Mouse (Mus musculus) forebrain, embryonic 11.5 days (tissue): ENCODE data around the gene Tubb4b. TPM values are rescaled to one million over a fixed set of nuclear protein-coding genes. Genes with fewer than 3 reads are reported as not detected.

Experiments
- ATAC-seq: fragments of 200-750 bp; cut with Nextera tagmentation; replicated peaks from 2 replicates; pipeline ENCODE4 v1.8.0; 2017; ENCODE audit warnings: moderate TSS enrichment; ENCODE audit not compliant: low FRiP score
- DNase-seq: peaks from one replicate; pipeline ENCODE4 v3.0.0-alpha.2; 2017; ENCODE audit warnings: low spot score
- H3K27ac ChIP-seq: fragments of 300-500 bp; sonication (generic); 2 replicates; pipeline ENCODE4 v1.5.1; 2014; ENCODE audit warnings: low read depth, low read length
- H3K27me3 ChIP-seq: fragments of 300-500 bp; sonication (generic); 2 replicates; pipeline ENCODE4 v1.6.1; 2014; ENCODE audit warnings: mild to moderate bottlenecking, low read length, mixed read lengths; ENCODE audit not compliant: control insufficient read depth, insufficient read depth
- H3K36me3 ChIP-seq: fragments of 300-500 bp; sonication (generic); 2 replicates; pipeline ENCODE4 v1.6.1; 2014; ENCODE audit warnings: mild to moderate bottlenecking, low read length, moderate library complexity, mixed read lengths; ENCODE audit not compliant: control insufficient read depth, insufficient read depth
- H3K4me1 ChIP-seq: fragments of 300-500 bp; sonication (generic); replicated peaks from 2 replicates; pipeline ENCODE4 v1.6.1; 2014; ENCODE audit warnings: low read length, mixed read lengths; ENCODE audit not compliant: control insufficient read depth, insufficient read depth
- H3K4me2 ChIP-seq: fragments of 300-500 bp; sonication (generic); 2 replicates; pipeline ENCODE4 v1.6.1; 2014; ENCODE audit warnings: low read depth, mild to moderate bottlenecking, low read length, moderate library complexity, mixed read lengths; ENCODE audit not compliant: severe bottlenecking
- H3K4me3 ChIP-seq: fragments of 300-500 bp; sonication (generic); 2 replicates; pipeline ENCODE4 v1.5.1; 2014; ENCODE audit warnings: low read depth, low read length
- H3K9ac ChIP-seq: fragments of 300-500 bp; sonication (generic); 2 replicates; pipeline ENCODE4 v1.6.1; 2014; ENCODE audit warnings: low read length
- H3K9me3 ChIP-seq: fragments of 300-500 bp; sonication (generic); 2 replicates; pipeline ENCODE4 v1.6.1; 2016; ENCODE audit warnings: low read length, mixed read lengths; ENCODE audit not compliant: control insufficient read depth
- WGBS: fragments of 180-500 bp; shearing (Covaris S2); extraction: QIAGEN DNeasy Blood & Tissue Kit; methylation state at CpG from one replicate; pipeline ENCODE4 v1.1.7; 2014; 5-methylcytosine and 5-hydroxymethylcytosine counted together
- polyA plus RNA-seq: library from polyadenylated mRNA; unstranded; fragments of >200 nt; fragmentation: Nextera tagmentation; extraction: Ambion mirVana; gene quantifications from 2 replicates; pipeline ENCODE4 v1.2.1, GENCODE M21; 2014

Gene Tubb4b
- polyA plus RNA-seq, 1 experiment from 2014 or later, result 615 TPM

DNA sequence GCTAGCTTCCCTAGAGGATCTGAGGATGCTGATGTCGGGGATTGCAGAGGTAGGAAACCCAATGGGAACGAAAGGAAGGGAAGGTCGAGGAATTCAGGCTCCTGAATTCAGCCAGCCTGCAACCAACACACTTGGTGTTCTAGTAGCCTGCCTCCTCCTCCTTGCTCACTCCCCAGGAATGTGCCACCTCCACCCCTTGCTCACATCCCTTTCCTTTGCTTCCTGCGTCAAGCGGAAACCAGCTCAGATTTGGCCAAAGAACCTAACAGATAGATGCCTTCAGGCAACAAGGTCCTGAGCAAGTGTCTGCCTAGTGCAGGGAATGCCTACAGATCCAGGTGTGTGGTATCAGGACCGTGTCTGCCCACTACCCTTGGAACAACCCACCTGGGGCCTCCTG, 47.9 kb downstream of the Tubb4b start:
- Histone ChIP-seq H3K36me3 (no peaks in the 10 kb centered on the region), H3K27me3 (no peaks in the 10 kb centered on the region), H3K27ac (peak overlapping the region; percentile 77), H3K4me3 (no peak overlapping the region; the same call in 1 of the 2 replicates), H3K9ac (peak overlapping the region; percentile 45), H3K4me2 (peak overlapping the region; percentile 40; the same call in 1 of the 2 replicates), H3K9me3 (no peaks in the 10 kb centered on the region), H3K4me1 (peaks cover 40% of the 10 kb centered on the region)
- ATAC-seq, result no peak
- DNase-seq, result no peak
- 78% methylated on average over 6 of the region's 6 CpGs for WGBS

DNA sequence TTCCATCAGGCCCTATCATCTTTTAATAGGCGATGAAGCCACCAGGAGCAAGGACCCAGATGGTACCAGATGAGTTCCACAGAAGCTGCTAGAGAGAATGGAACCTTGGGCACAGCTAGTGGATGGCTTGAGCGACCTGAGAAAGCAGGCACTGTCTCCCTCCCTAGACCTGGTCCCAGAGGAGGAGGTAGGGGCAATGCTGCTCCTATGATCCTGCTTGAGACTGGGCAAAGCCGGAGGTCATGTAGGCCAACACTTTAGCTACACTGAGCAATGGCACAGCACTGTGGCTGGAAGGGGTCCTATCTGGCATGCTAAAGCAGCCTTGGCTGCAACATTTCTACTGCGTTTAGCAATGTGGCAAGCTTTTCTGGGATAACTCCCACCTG, 48.8 kb downstream of the Tubb4b start:
- Histone ChIP-seq H3K4me1 (peaks cover 40% of the 10 kb centered on the region), H3K27me3 (no peaks in the 10 kb centered on the region), H3K9me3 (no peaks in the 10 kb centered on the region), H3K9ac (no peak overlapping the region), H3K36me3 (no peaks in the 10 kb centered on the region), H3K4me2 (no peak overlapping the region), H3K27ac (no peak overlapping the region), H3K4me3 (no peak overlapping the region)
- ATAC-seq (no peak), DNase-seq (no peak)
- 83% methylated on average over 4 of the region's 4 CpGs for WGBS

DNA sequence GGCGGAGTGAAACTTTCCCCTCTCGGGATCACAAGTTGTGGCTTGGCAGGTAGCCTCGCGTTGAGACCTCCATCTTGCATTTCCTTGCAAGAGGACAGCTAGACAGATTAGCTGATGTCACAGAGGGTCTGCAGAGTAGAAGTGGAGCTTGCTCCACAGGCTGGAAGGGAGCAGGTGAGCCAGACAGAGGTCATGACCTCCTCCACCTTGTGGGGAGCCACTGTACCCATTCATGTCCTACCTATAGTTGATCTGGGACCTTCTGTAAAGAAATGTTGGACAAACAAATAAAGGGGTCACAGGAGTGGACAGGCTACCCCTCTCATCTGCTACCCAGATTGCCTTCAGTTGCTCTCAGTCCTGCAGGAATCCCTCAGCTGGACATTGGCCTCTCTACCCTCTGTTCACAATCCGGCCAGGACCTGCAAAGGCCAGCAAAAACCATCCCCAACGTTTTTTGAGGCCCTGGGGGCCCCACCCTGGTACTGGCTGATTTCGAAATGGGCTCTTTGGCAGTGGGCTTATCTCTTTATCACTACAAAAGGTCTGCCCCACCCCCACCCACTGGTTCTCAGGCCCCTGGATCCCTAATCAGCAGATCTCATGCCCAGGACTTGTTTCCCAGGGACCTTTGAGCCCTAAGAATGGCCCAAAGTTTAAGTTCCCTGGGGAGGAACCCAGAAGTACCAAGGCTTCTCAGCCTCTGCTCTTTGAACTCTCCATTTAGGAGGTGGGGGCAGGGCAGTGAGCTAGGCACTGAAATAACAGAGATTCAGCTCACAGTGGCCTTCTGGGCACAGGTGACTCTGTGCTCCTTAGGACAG, 49.4 kb downstream of the Tubb4b start:
- ATAC-seq, result no peak
- no peak overlapping the region for H3K4me3 ChIP-seq

DNA sequence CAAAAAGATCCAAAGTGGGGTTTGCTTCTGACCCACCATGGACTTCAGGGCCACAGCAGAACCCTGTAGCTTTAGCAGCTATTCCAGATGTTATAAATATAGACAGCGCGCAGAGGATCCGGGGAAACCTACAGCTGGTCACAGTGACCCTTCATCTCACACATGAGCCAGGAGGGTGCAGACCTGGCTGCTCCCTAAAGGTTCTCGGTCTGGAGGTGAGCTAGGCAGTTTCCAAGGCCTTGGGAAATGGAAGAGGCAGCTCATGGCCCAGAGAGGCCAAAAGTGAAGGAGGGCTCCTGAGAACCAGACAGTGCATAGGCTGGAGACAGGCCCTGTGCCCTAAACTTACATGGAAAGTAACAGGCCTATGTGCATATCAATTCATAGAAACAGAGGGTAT, 50.7 kb downstream of the Tubb4b start:
- H3K27ac ChIP-seq, result no peak overlapping the region
- no peak overlapping the region for H3K4me2 ChIP-seq
- no peaks in the 10 kb centered on the region for H3K9me3 ChIP-seq
- ATAC-seq (no peak), DNase-seq (no peak)
- no peak overlapping the region for H3K4me3 ChIP-seq
- no peak overlapping the region for H3K9ac ChIP-seq
- 92% methylated on average over 4 of the region's 4 CpGs for WGBS
- no peaks in the 10 kb centered on the region for H3K36me3 ChIP-seq
- H3K4me1 ChIP-seq, result peaks cover 46% of the 10 kb centered on the region
- no peaks in the 10 kb centered on the region for H3K27me3 ChIP-seq

More for the DNA sequence above, 49.4 kb downstream of the Tubb4b start:
- Histone ChIP-seq H3K4me2 (no peak overlapping the region), H3K4me1 (peaks cover 39% of the 10 kb centered on the region), H3K9ac (no peak overlapping the region), H3K27ac (no peak overlapping the region), H3K27me3 (no peaks in the 10 kb centered on the region), H3K36me3 (no peaks in the 10 kb centered on the region), H3K9me3 (no peaks in the 10 kb centered on the region)
- no peak for DNase-seq
- WGBS, result 49% methylated on average over 7 of the region's 7 CpGs

DNA sequence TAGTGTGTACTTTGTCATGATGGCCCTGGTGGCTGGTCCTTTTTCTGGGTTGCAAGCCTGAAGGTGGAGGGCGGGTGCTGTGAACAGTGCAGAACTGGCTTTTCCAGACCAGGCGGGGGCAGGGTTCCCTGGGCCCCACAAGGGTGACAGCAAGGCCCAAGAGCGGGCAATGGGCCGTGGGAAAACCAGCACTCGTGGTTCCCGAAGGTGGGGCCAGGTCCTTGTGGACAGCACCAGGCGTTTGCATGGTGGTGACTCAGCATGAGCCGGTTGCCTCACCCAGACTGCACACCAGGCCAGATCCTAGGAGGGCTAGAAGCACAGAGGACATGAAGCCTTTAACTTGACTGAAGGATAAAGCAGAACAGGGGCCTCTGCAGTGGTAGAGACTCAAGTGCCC, 51.9 kb downstream of the Tubb4b start:
- DNase-seq (peak; percentile 42), ATAC-seq (no peak)
- Histone ChIP-seq H3K27me3 (no peaks in the 10 kb centered on the region), H3K4me1 (peaks cover 37% of the 10 kb centered on the region), H3K9ac (no peak overlapping the region), H3K36me3 (no peaks in the 10 kb centered on the region), H3K27ac (no peak overlapping the region), H3K4me3 (no peak overlapping the region), H3K9me3 (no peaks in the 10 kb centered on the region), H3K4me2 (no peak overlapping the region)
- WGBS, result 77% methylated on average over 8 of the region's 8 CpGs

Other genes with a start within 250 kb of the Tubb4b start
- gene Mrpl41, start 249.6 kb downstream of the Tubb4b start, polyA plus RNA-seq, result 130 and 141 TPM in 2 replicates
- 3.3 and 4.5 TPM in 2 replicates for gene Pnpla7, start 248.7 kb downstream of the Tubb4b start, polyA plus RNA-seq
- gene Nsmf, start 170.3 kb downstream of the Tubb4b start, polyA plus RNA-seq, result 68.0 and 81.2 TPM in 2 replicates
- not detected in 2 replicates for gene Entpd8, start 144.4 kb downstream of the Tubb4b start, polyA plus RNA-seq
- gene Noxa1, start 129.6 kb downstream of the Tubb4b start, polyA plus RNA-seq, result 0.31 TPM in 1 of 2 replicates, not detected in the other
- 63.6 and 72.1 TPM in 2 replicates for gene Nrarp, start 43.9 kb downstream of the Tubb4b start, polyA plus RNA-seq
- 1.3 and 1.5 TPM in 2 replicates for gene Tor4a, start 27.8 kb downstream of the Tubb4b start, polyA plus RNA-seq
- 110 TPM in 2 replicates for gene Nelfb, start 13.2 kb downstream of the Tubb4b start, polyA plus RNA-seq
- gene Stpg3, start 10.1 kb downstream of the Tubb4b start, polyA plus RNA-seq, result not detected in 2 replicates
- 0.88 and 1.3 TPM in 2 replicates for gene Fam166a, start 6.0 kb downstream of the Tubb4b start, polyA plus RNA-seq
- not detected in 2 replicates for gene Slc34a3, start 9.7 kb upstream of the Tubb4b start, polyA plus RNA-seq
- not detected in 2 replicates for gene Rnf224, start 12.1 kb upstream of the Tubb4b start, polyA plus RNA-seq
- gene Rnf208, start 17.6 kb upstream of the Tubb4b start, polyA plus RNA-seq, result 33.0 and 37.6 TPM in 2 replicates
- not detected in 2 replicates for gene Cysrt1, start 17.8 kb upstream of the Tubb4b start, polyA plus RNA-seq
- gene AL732309.1, start 22.2 kb upstream of the Tubb4b start, polyA plus RNA-seq, result 5.1 and 5.8 TPM in 2 replicates
- gene Tmem203, start 30.7 kb upstream of the Tubb4b start, polyA plus RNA-seq, result 13.6 and 15.8 TPM in 2 replicates
- 4.6 and 7.3 TPM in 2 replicates for gene Tprn, start 37.9 kb upstream of the Tubb4b start, polyA plus RNA-seq
- gene Ssna1, start 47.7 kb upstream of the Tubb4b start, polyA plus RNA-seq, result 222 and 238 TPM in 2 replicates
- 116 and 126 TPM in 2 replicates for gene Anapc2, start 47.8 kb upstream of the Tubb4b start, polyA plus RNA-seq
- not detected in 2 replicates for gene Tmem210, start 63.4 kb upstream of the Tubb4b start, polyA plus RNA-seq
- not detected in 2 replicates for gene Lrrc26, start 65.2 kb upstream of the Tubb4b start, polyA plus RNA-seq
- 1.7 and 2.1 TPM in 2 replicates for gene Grin1, start 94.5 kb upstream of the Tubb4b start, polyA plus RNA-seq
- gene Man1b1, start 107.6 kb upstream of the Tubb4b start, polyA plus RNA-seq, result 75.7 and 77.8 TPM in 2 replicates
- gene Dpp7, start 131.7 kb upstream of the Tubb4b start, polyA plus RNA-seq, result 20.1 and 20.5 TPM in 2 replicates
- gene Uap1l1, start 141.0 kb upstream of the Tubb4b start, polyA plus RNA-seq, result 3.1 and 5.4 TPM in 2 replicates
- gene Sapcd2, start 147.6 kb upstream of the Tubb4b start, polyA plus RNA-seq, result 79.0 and 85.0 TPM in 2 replicates
- gene Entpd2, start 171.2 kb upstream of the Tubb4b start, polyA plus RNA-seq, result 0.23 TPM in 1 of 2 replicates, not detected in the other
- 120 and 128 TPM in 2 replicates for gene Npdc1, start 174.6 kb upstream of the Tubb4b start, polyA plus RNA-seq
- not detected in 2 replicates for gene Fut7, start 198.6 kb upstream of the Tubb4b start, polyA plus RNA-seq
- 9.9 and 10.2 TPM in 2 replicates for gene Abca2, start 204.0 kb upstream of the Tubb4b start, polyA plus RNA-seq
- 0.61 and 0.77 TPM in 2 replicates for gene Clic3, start 232.1 kb upstream of the Tubb4b start, polyA plus RNA-seq
- 22.9 and 24.2 TPM in 2 replicates for gene Paxx, start 236.4 kb upstream of the Tubb4b start, polyA plus RNA-seq
- 0.69 and 0.73 TPM in 2 replicates for gene Ptgds, start 245.3 kb upstream of the Tubb4b start, polyA plus RNA-seq